Mouse (Mus musculus): Measurements from ENCODE around the gene Adamtsl4. TPM values are rescaled to one million over a fixed set of nuclear protein-coding genes. Genes with fewer than 3 reads are reported as not detected.
"Not testable (repeated sequence)": the region's sequence is repeated elsewhere in the genome, so short reads cannot be mapped to it uniquely, and the experiment has no call there.

Gene Adamtsl4
- polyA plus RNA-seq, 1 experiment from 2014 or later, result 5.4 TPM

DNA sequence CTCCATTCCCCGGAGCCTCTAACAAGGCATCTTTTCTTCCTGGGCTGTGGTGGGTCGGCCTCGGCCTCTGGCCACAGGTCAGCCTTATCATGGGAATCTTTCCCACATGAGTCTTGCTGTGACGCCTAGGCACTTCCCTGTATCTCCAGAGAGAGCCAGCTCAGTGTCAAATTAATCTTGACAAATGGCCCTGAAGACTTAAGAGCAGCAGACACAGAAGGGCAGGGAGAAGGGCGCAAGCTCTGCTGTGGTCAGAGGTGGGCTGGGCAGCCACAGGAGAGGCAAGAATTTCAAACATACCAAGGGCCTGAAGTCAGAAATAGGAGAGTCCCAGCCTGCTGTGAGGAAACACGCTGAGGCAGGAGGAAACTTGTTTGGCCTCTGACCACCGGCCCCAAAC lies 8.6 kb upstream of the Adamtsl4 start:
- Histone ChIP-seq H3K27me3 (no peaks in the 10 kb centered on the region), H3K9me3 (no peaks in the 10 kb centered on the region), H3K4me2 (no peak overlapping the region), H3K4me1 (peaks cover 13% of the 10 kb centered on the region), H3K27ac (no peak overlapping the region), H3K4me3 (no peak overlapping the region), H3K9ac (no peak overlapping the region), H3K36me3 (no peaks in the 10 kb centered on the region)
- ATAC-seq (ENCODE audit: insufficient number of reproducible peaks, low FRiP score, low TSS enrichment, low read depth), result no peak
- 31% methylated on average over 7 of the region's 7 CpGs for WGBS

DNA sequence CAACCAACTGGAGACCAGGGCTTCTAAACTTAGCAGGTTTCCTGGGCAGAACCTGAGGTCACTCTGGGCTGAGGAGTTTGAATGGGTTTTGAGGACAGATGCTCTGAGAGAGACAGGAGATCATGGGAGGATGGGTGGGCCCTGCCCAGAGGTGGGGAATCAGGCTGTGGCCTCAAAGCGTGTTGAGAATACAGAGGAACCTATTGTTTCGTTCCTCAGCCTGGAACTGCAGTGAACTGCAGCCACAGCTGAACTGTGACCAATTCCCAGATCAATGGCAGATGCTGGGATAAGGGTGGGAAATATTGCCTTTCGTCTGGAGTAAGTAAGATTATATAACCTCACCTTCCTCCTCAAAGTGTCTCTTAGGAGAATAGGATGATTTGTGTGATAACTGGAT lies 8.1 kb upstream of the Adamtsl4 start:
- H3K4me3 ChIP-seq, result no peak overlapping the region
- WGBS, result 58% methylated on average over 3 of the region's 3 CpGs
- no peak overlapping the region for H3K9ac ChIP-seq
- H3K9me3 ChIP-seq, result no peaks in the 10 kb centered on the region
- no peaks in the 10 kb centered on the region for H3K27me3 ChIP-seq
- no peaks in the 10 kb centered on the region for H3K36me3 ChIP-seq
- no peak overlapping the region for H3K27ac ChIP-seq
- H3K4me2 ChIP-seq, result no peak overlapping the region
- peaks cover 7% of the 10 kb centered on the region; the same call in 1 of the 2 replicates for H3K4me1 ChIP-seq
- no peak for ATAC-seq (ENCODE audit: insufficient number of reproducible peaks, low FRiP score, low TSS enrichment, low read depth)

DNA sequence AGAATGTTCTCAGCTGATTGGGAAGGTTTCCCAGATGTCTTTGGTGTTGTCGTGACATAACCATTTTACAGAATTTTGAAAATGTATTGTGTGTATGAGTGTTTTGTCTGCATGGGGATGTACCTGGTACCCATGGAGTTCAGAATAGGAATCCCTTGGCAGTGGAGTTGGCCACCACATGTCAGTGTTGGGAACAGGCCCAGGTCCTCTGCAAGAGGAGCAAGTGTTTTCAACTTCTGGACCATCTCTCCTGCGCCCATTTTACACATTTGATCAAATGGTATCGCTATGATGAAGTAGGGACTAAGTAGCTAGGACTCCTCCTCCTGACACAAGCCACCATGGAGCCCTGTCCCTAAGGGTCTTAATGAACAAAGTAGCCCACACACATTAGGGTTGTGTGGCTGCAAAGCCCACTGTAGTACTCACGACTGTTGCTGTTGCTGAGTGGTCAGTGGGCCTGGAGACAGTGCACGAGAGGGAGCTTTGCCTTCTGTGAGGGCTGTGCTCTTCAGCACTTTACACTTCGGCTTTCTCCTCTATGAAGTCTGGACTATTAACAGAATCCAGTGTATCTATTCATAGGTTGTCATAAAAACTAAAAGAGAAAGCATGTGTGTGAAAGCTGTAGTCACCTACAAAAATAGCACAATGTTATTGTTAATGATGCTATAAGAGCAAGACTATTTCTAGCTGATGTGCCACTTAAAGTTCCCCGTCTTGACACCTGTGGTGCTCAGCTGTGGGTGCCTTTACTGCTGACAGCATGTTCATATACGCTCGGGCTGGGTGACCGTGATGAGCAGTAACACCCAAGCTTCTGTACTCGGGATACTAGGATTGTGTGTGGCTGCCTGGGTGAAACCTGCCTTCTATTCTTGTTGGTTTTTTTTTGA lies 7.3 kb upstream of the Adamtsl4 start:
- ATAC-seq (ENCODE audit: insufficient number of reproducible peaks, low FRiP score, low TSS enrichment, low read depth), result no peak
- 84% methylated on average over 11 of the region's 11 CpGs for WGBS

DNA sequence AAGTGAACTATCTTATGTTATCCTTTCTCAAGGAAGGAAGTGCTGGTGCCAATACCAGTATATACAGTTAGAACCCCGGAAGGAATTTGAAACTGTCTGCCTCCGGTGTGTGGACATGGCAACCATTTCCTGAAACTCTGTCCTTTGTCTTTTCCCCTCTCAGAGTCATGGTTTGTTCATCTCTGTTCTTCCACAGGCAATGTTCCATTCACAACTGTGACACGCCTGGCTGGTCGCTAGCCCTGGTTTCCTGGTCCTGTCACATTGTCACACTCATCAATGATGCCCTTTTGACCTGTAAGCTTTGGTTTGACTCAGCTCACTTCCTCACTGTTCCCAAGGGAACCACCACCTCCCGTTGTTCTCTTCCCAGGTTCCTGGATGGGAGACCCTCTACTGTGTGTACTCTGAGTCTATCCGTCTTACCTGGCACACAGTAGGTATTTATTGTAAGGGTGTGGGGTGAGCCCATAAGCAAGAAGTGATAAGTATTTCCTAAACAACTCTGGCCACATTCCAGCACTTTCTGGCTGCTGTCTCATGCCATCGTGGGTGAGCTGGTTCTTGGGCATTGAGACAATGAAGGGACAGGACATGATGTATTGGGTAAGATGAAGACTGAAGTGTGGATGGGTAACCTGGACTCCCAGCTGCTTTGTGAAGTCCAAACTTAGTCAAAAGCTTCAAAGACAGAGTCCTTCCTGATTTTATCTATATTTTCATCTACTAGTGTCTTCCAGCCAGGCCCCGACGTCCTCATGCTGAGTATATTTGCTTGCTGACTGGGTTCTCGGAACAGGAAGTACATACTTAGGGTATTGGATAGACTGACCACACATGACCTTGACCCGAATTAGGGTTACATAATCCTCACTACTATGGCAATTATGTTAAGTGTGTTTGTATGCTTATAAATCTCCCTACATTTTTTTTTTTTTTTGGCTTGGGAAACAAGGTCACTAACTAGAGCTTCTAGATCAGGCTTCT lies 6.4 kb upstream of the Adamtsl4 start:
- Histone ChIP-seq H3K27ac (no peak overlapping the region), H3K27me3 (no peaks in the 10 kb centered on the region), H3K4me3 (no peak overlapping the region), H3K4me1 (peaks cover 12% of the 10 kb centered on the region; the same call in 1 of the 2 replicates), H3K9me3 (no peaks in the 10 kb centered on the region), H3K36me3 (no peaks in the 10 kb centered on the region), H3K4me2 (no peak overlapping the region), H3K9ac (no peak overlapping the region)
- ATAC-seq (ENCODE audit: insufficient number of reproducible peaks, low FRiP score, low TSS enrichment, low read depth), result no peak
- whole genome bisulfite sequencing, result 77% methylated on average over 11 of the region's 11 CpGs

More for the DNA sequence above, 7.3 kb upstream of the Adamtsl4 start:
- Histone ChIP-seq H3K27me3 (no peaks in the 10 kb centered on the region), H3K9ac (no peak overlapping the region), H3K4me2 (no peak overlapping the region), H3K36me3 (no peaks in the 10 kb centered on the region), H3K4me1 (peaks cover 5% of the 10 kb centered on the region; the same call in 1 of the 2 replicates), H3K9me3 (no peaks in the 10 kb centered on the region), H3K27ac (no peak overlapping the region), H3K4me3 (no peak overlapping the region)

DNA sequence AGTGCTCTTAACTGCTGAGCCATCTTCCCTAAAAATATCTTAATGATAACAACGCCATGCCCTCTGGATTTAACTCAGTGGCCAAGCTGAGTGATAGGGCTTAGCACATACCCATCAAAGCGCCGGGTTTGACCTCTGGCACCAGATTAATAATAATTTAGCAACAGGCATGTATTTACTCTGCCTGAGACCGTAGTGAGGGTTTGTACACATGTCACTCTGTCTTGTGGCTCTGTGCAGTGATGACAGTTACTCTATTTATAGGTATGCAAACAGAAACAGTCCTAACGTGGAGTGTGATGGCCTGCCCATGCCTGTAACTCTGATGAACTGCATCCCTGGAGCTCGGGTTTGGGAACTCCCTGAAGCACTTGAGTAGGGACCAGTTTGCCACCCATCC lies 5.0 kb upstream of the Adamtsl4 start:
- 69% methylated on average over 6 of the region's 6 CpGs for WGBS
- H3K4me1 ChIP-seq, result peaks cover 26% of the 10 kb centered on the region
- no peaks in the 10 kb centered on the region for H3K27me3 ChIP-seq
- no peaks in the 10 kb centered on the region for H3K9me3 ChIP-seq
- H3K4me2 ChIP-seq, result no peak overlapping the region
- no peak overlapping the region for H3K4me3 ChIP-seq
- H3K36me3 ChIP-seq, result no peaks in the 10 kb centered on the region
- H3K27ac ChIP-seq, result no peak overlapping the region
- H3K9ac ChIP-seq, result no peak overlapping the region
- ATAC-seq (ENCODE audit: insufficient number of reproducible peaks, low FRiP score, low TSS enrichment, low read depth), result no peak

DNA sequence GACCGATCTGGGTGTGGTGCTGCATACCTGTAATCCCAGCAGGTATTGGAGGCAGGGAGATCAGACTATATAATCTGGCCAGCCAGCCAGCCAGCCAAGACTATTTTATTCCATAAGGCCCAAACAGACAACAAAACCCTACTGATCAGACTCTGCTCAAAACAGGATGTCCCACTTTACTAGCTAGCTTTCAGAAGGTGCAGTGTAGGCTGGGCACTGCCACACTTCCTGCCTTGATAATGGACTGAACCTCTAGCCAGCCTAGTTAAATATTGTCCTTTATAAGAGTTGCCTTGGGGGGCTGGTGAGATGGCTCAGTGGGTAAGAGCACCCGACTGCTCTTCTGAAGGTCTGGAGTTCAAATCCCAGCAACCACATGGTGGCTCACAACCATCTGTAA lies 2.8 kb upstream of the Adamtsl4 start:
- not testable (repeated sequence) for ATAC-seq (ENCODE audit: insufficient number of reproducible peaks, low FRiP score, low TSS enrichment, low read depth)
- WGBS, result 97% methylated on average over 2 of the region's 2 CpGs
- peaks cover 42% of the 10 kb centered on the region for H3K4me1 ChIP-seq

DNA sequence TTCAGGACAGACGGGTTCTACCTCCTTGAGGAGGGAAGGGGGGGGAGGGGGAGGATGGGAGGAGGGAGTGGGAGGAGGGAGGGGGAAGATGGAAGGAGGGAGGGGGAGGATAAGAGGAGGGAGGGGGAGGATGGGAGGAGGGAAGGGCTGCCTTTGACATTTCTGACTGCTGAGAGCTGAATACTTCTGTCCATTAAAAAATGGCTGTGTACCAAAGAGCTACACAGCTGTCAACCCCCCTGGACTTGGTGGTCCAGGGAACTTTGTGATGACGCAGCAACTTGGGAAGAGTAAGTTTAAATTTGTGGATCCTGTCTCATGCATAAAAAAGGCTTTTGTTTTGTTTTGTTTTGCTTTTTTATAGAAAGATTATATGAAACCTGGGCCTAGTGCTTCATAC lies 2.2 kb upstream of the Adamtsl4 start:
- peaks cover 45% of the 10 kb centered on the region for H3K4me1 ChIP-seq
- no peaks in the 10 kb centered on the region for H3K9me3 ChIP-seq
- H3K4me2 ChIP-seq, result no peak overlapping the region
- ATAC-seq (ENCODE audit: insufficient number of reproducible peaks, low FRiP score, low TSS enrichment, low read depth), result no peak
- no peak overlapping the region for H3K4me3 ChIP-seq
- 34% methylated on average over 2 of the region's 2 CpGs for WGBS
- no peaks in the 10 kb centered on the region for H3K27me3 ChIP-seq
- no peaks in the 10 kb centered on the region for H3K36me3 ChIP-seq
- no peak overlapping the region for H3K9ac ChIP-seq
- no peak overlapping the region for H3K27ac ChIP-seq

More for the DNA sequence above, 2.8 kb upstream of the Adamtsl4 start:
- not testable (repeated sequence) for H3K36me3 ChIP-seq, H3K4me2 ChIP-seq, H3K4me3 ChIP-seq, H3K9ac ChIP-seq, H3K27me3 ChIP-seq, H3K27ac ChIP-seq, H3K9me3 ChIP-seq

DNA sequence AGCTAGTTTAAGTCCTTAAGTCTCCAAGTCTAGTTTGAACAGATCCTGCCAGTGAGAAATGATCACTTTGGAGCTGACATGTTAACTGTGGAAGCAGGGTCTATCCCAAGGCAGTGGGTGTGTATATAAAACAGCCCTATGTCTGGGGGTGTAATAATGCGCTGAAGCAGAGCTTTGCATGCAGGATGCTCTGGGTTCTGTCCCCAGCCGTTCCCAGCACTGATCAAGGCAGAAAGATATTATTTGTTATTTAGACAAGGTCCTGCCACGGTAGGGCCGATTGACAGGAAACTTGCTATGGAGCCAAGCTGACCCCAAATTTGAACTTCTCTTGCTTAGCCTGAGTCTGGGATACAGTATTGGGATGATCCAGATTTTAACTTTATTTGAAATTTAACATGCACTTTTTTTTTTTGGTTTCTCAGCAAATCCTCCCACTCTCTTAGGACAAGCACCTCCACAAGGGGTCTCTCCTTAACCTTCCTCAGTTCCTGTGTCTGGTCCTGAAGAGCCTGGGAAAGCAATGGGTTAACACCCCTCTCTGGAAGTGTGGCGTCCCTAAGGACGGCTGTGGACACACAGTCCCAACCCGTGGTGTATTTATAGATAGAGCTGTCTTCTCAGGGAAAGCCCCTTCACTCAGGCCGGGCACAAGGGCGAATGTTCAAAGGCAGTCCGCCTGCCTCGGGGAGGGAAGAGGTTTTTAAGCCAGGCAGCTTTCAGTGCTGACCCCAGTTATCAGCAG lies 1.6 kb upstream of the Adamtsl4 start:
- WGBS, result 34% methylated on average over 11 of the region's 11 CpGs
- H3K4me1 ChIP-seq, result peaks cover 51% of the 10 kb centered on the region
- no peaks in the 10 kb centered on the region for H3K36me3 ChIP-seq
- no peak overlapping the region for H3K4me2 ChIP-seq
- no peak overlapping the region for H3K4me3 ChIP-seq
- no peaks in the 10 kb centered on the region for H3K27me3 ChIP-seq
- H3K27ac ChIP-seq, result peak overlapping the region; percentile 91
- no peak for ATAC-seq (ENCODE audit: insufficient number of reproducible peaks, low FRiP score, low TSS enrichment, low read depth)
- no peak overlapping the region for H3K9ac ChIP-seq
- no peaks in the 10 kb centered on the region for H3K9me3 ChIP-seq

DNA sequence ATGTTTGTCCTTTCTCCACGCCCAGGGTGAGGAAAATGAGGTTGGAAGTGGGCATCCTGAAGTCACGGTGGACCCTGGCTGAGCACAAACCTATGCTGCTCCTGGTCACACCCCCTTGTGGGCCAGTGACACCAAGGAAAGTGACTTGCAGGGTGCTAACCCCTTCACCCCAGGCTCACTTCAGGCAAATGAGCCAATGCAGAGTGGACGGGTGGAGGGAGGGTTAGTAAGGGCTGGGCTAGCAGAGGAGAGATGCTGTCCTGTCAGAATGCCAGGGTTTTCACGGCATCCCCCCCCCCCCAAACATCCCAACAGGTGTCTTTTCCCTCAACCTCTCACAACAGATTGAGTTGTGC lies 571 bp downstream of the Adamtsl4 start:
- ATAC-seq (ENCODE audit: insufficient number of reproducible peaks, low FRiP score, low TSS enrichment, low read depth), result 0 out of 2 replicates have a peak, but pooled peaks have one; percentile 20
- H3K9me3 ChIP-seq, result no peaks in the 10 kb centered on the region
- peak overlapping the region; percentile 91 for H3K27ac ChIP-seq
- H3K4me3 ChIP-seq, result peak overlapping the region; percentile 48
- H3K4me1 ChIP-seq, result peaks cover 56% of the 10 kb centered on the region
- peak overlapping the region; percentile 93 for H3K4me2 ChIP-seq
- H3K36me3 ChIP-seq, result no peaks in the 10 kb centered on the region
- H3K9ac ChIP-seq, result 0 out of 2 replicates have a peak overlapping the region, but pooled peaks have one; percentile 29
- 15% methylated on average over 4 of the region's 4 CpGs for WGBS
- H3K27me3 ChIP-seq, result no peaks in the 10 kb centered on the region

DNA sequence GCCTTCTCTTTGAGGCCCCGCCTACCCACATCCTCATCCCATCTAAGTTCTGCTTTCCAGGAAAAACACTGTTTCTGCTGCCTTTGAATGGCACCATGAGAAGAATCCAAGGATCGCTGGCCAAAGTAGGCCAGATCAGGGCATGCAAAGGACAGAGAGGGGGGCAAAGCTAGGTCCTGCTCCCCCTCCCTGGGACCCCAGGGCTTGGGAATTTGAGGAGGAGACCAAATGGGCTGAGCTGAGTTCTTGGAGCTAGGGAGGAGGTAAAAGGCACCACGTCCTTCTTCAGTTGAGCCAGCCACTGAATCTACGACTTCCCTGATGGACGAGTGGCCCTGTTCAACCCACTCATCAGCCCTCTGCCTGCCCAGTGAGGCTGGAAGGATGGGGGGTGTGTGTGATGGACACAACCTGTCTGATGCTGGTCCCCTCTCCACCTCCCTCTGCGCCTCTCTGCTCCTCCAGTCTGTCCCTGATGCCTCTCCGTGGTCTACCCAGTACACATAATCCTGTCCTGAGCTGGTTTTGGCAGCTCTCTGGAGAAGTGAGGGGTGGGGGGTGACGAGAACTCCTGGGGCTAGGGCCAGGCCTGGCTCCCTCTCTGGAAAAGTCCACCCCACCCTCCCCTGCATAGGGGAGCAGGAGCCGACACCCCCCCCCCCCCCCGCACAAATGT lies 1.1 kb downstream of the Adamtsl4 start:
- Histone ChIP-seq H3K4me1 (peaks cover 61% of the 10 kb centered on the region), H3K9ac (no peak overlapping the region), H3K36me3 (no peaks in the 10 kb centered on the region; the same call in 1 of the 2 replicates), H3K4me3 (peak overlapping the region; percentile 48), H3K9me3 (no peaks in the 10 kb centered on the region), H3K27me3 (no peaks in the 10 kb centered on the region), H3K4me2 (peak overlapping the region; percentile 93), H3K27ac (peak overlapping the region; percentile 91)
- 42% methylated on average over 8 of the region's 10 CpGs for WGBS
- ATAC-seq (ENCODE audit: insufficient number of reproducible peaks, low FRiP score, low TSS enrichment, low read depth), result 0 out of 2 replicates have a peak, but pooled peaks have one; percentile 21

DNA sequence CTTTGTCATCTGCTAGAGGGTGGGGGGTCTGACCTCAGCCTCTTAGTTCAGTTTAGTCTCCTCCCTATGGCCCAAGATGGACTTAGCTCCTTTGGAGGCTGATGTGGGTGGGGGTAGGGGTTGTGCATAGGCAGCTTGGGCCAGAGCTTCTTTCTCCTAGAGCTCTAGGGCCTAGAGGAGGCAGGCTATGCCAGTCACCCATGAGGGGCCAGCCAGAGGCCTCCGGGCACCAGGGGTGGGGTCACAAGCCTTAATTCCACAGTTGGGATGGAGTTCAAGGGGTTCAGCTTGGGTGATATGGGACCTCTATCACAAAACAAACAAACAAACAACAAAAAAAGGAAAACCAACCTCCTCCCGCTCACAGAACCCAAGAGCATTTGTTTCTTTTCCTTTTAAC lies 2.0 kb downstream of the Adamtsl4 start:
- H3K36me3 ChIP-seq, result no peaks in the 10 kb centered on the region; the same call in 1 of the 2 replicates
- no peaks in the 10 kb centered on the region for H3K9me3 ChIP-seq
- WGBS, result 70% methylated on average over 2 of the region's 2 CpGs
- no peak overlapping the region for H3K4me3 ChIP-seq
- H3K4me1 ChIP-seq, result peaks cover 70% of the 10 kb centered on the region
- H3K27ac ChIP-seq, result peak overlapping the region; percentile 91; the same call in 1 of the 2 replicates
- H3K27me3 ChIP-seq, result no peaks in the 10 kb centered on the region
- no peak for ATAC-seq (ENCODE audit: insufficient number of reproducible peaks, low FRiP score, low TSS enrichment, low read depth)
- no peak overlapping the region for H3K4me2 ChIP-seq
- no peak overlapping the region for H3K9ac ChIP-seq

Measured in limb, embryonic 15.5 days (tissue).